In the genomic region with DNA sequence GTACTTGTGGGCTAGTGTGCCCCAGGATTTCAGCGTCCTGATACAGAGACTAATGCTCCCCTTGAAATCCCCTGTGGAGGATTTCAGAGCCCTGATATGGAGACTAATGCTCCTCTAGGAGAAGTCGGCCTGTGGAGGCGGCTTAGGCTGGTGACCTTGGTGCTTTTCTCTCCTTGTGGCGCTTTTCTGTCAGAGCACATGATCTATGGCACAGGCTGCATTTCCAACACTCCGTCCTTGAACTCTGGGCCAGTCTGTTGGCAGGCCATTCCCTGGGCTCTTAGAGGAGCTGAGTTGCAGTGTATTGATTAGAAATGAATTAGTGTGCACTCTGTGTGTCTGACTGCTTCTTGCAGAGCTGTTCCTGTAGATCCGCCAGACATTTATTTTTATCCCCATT, we compare ENCODE assay signal across 13 mouse cellular contexts. TPM values are rescaled to one million over a fixed set of nuclear protein-coding genes. Genes with fewer than 3 reads are reported as not detected.
DNase-seq lines count a peak whose midpoint lies in the region; ATAC-seq and TF ChIP-seq lines count a peak whose summit lies in the region.
"Had no signal": no experiment of that assay in that cellular context is flagged by ENCODE, and none has a peak within 500 bp of the region (broad histone marks: within the 10 kb centered on the region; RNA-seq: fewer than 3 reads in every experiment).

No protein-coding gene starts in this region.

- peak; percentile 25; the same call in 1 of the 2 replicates for ATAC-seq in intestine, postnatal 0 days
- ATAC-seq in forebrain, embryonic 12.5 days (ENCODE audit: low FRiP score): no peak

- no peak overlapping the region for H3K4me3 ChIP-seq in kidney, adult 2 months (ENCODE audit: insufficient read depth, low read depth, low read length)
- no peak overlapping the region for H3K4me3 ChIP-seq in brown adipose tissue, adult 24 weeks (ENCODE audit: insufficient read depth, low read depth, low read length)
- no peak overlapping the region for H3K4me3 ChIP-seq in intestine, postnatal 0 days (ENCODE audit: low read depth, low read length)
- H3K4me3 ChIP-seq in forebrain, embryonic 12.5 days (replicated peaks): no peak overlapping the region
- H3K4me3 ChIP-seq: erythroblast, embryonic 14.5 days; megakaryocyte, embryonic 14.5 days had no signal

- no peaks in the 10 kb centered on the region for H3K27me3 ChIP-seq in kidney, adult 2 months (replicated peaks; ENCODE audit: control insufficient read depth, insufficient read depth, low read length)
- no peaks in the 10 kb centered on the region for H3K27me3 ChIP-seq in intestine, postnatal 0 days (replicated peaks; ENCODE audit: control insufficient read depth, insufficient read depth, low read length)
- no peaks in the 10 kb centered on the region for H3K27me3 ChIP-seq in forebrain, embryonic 12.5 days
- H3K27me3 ChIP-seq: CH12.LX; megakaryocyte, embryonic 14.5 days had no signal

- peak; percentile 39 for DNase-seq in kidney, adult 2 months
- DNase-seq in kidney, postnatal 10 days: no peak
- peak; percentile 91 to 95 for DNase-seq in adrenal gland, adult (ENCODE audit: inconsistent age in 2 of 2, low spot score in 1 of 2)
- DNase-seq in frontal cortex, postnatal 10 days (ENCODE audit: low spot score in 2 of 2): no peak
- DNase-seq in cerebellum, postnatal 36 days: no peak
- DNase-seq: cerebellum, postnatal 10 days; gastrocnemius, postnatal 14 days had no signal

- no peak overlapping the region for H3K27ac ChIP-seq in kidney, adult 2 months (ENCODE audit: insufficient read depth, low read depth, low read length)
- peak overlapping the region; percentile 84 for H3K27ac ChIP-seq in brown adipose tissue, adult 24 weeks (replicated peaks; ENCODE audit: low read depth, low read length)
- H3K27ac ChIP-seq in intestine, postnatal 0 days (ENCODE audit: low read depth, low read length): no peak overlapping the region
- no peak overlapping the region for H3K27ac ChIP-seq in forebrain, embryonic 12.5 days

- 56% methylated on average over 6 of the region's 6 CpGs for WGBS in kidney, adult 2 months
- 59% methylated on average over 6 of the region's 6 CpGs for WGBS in intestine, postnatal 0 days
- WGBS in forebrain, embryonic 12.5 days: 84% methylated on average over 6 of the region's 6 CpGs

- H3K4me2 ChIP-seq in intestine, postnatal 0 days (replicated peaks; ENCODE audit: low read depth): no peak overlapping the region
- no peak overlapping the region for H3K4me2 ChIP-seq in forebrain, embryonic 12.5 days

- no peak for TF ChIP-seq CTCF in kidney, adult 2 months (conservative IDR thresholded peaks at IDR 0.05; ENCODE audit: insufficient read depth, insufficient read length, low read depth, low read length)
- TF ChIP-seq CTCF in intestine, postnatal 0 days (IDR thresholded peaks at IDR 0.05; ENCODE audit: low read depth): no peak

- H3K9ac ChIP-seq in intestine, postnatal 0 days (ENCODE audit: low read depth, low read length): no peak overlapping the region
- H3K9ac ChIP-seq in forebrain, embryonic 12.5 days: no peak overlapping the region

- no peaks in the 10 kb centered on the region; the same call in 1 of the 2 replicates for H3K4me1 ChIP-seq in kidney, adult 2 months (ENCODE audit: control insufficient read depth, insufficient read depth, low read length)
- H3K4me1 ChIP-seq in brown adipose tissue, adult 24 weeks (ENCODE audit: control insufficient read depth, insufficient read depth, insufficient read length, low read length): peaks cover 3% of the 10 kb centered on the region
- H3K4me1 ChIP-seq in intestine, postnatal 0 days (replicated peaks; ENCODE audit: control insufficient read depth, insufficient read depth, low read length): no peaks in the 10 kb centered on the region
- no peaks in the 10 kb centered on the region for H3K4me1 ChIP-seq in forebrain, embryonic 12.5 days

- no peaks in the 10 kb centered on the region for H3K36me3 ChIP-seq in kidney, adult 2 months (ENCODE audit: control insufficient read depth, insufficient read depth, low read length)
- no peaks in the 10 kb centered on the region; the same call in 1 of the 2 replicates for H3K36me3 ChIP-seq in intestine, postnatal 0 days (ENCODE audit: control insufficient read depth, insufficient read depth)
- no peaks in the 10 kb centered on the region for H3K36me3 ChIP-seq in forebrain, embryonic 12.5 days (replicated peaks)

- no peak for TF ChIP-seq POLR2A in kidney, adult 2 months (IDR thresholded peaks at IDR 0.05; ENCODE audit: low read depth, low read length)

- H3K9me3 ChIP-seq in intestine, postnatal 0 days (ENCODE audit: control insufficient read depth): no peaks in the 10 kb centered on the region
- no peaks in the 10 kb centered on the region for H3K9me3 ChIP-seq in forebrain, embryonic 12.5 days
- H3K9me3 ChIP-seq: megakaryocyte, embryonic 14.5 days had no signal

RNA-seq across cellular contexts. Expression of a gene that starts 14.0 kb away (rescaled TPM):
- polyA plus RNA-seq in kidney, adult 2 months (2012; rRNA removed): 10.1 and 10.9 TPM in 2 replicates
- polyA plus RNA-seq in brown adipose tissue, adult 24 weeks (2012; ENCODE audit: insufficient read depth, insufficient read length, missing spikeins): 7.3 and 9.4 TPM in 2 replicates
- polyA plus RNA-seq in intestine, postnatal 0 days (2015; fragmentation: Nextera tagmentation; extraction: Ambion mirVana): 8.1 and 8.2 TPM in 2 replicates
- polyA plus RNA-seq in forebrain, embryonic 12.5 days (2016; fragmentation: Nextera tagmentation; extraction: Ambion mirVana): 11.4 and 11.9 TPM in 2 replicates

RNA-seq across cellular contexts. Expression of a gene that starts 40.4 kb away (rescaled TPM):
- 9.1 and 10.0 TPM in 2 replicates for polyA plus RNA-seq in kidney, adult 2 months (2012; rRNA removed)
- 4.9 and 6.2 TPM in 2 replicates for polyA plus RNA-seq in brown adipose tissue, adult 24 weeks (2012; ENCODE audit: insufficient read depth, insufficient read length, missing spikeins)
- polyA plus RNA-seq in intestine, postnatal 0 days (2015; fragmentation: Nextera tagmentation; extraction: Ambion mirVana): 6.7 and 7.4 TPM in 2 replicates
- polyA plus RNA-seq in forebrain, embryonic 12.5 days (2016; fragmentation: Nextera tagmentation; extraction: Ambion mirVana): 15.2 and 19.3 TPM in 2 replicates

Comparison
In these comparisons a context has a peak if more than half of its experiments do, and no peak if none do; other contexts are left out.
1. DNase-seq: peak in kidney, adult 2 months (single experiment) and adrenal gland, adult (2 of 2); none in kidney, postnatal 10 days (single experiment), frontal cortex, postnatal 10 days (0 of 2) and cerebellum, postnatal 36 days (0 of 2).